Mouse (Mus musculus): Measurements from ENCODE around the gene Crygn. TPM values are rescaled to one million over a fixed set of nuclear protein-coding genes. Genes with fewer than 3 reads are reported as not detected.

Gene Crygn
- 0.17 and 0.20 TPM in 2 replicates for polyA plus RNA-seq (2012; rRNA removed)

GRCm38 (mm10) chr5:24757816-24758215 is at the start of gene Crygn:
TSS of gene Crygn (minus strand) at chr5:24758008.

GRCm38 (mm10) chr5:24730488-24730871 is 27.3 kb downstream of the Crygn start, which contains the start of gene Wdr86:
TSS of gene Wdr86 (minus strand) at chr5:24730727.

Other genes starting within 250 kb of the Crygn start
- not detected in 2 replicates for gene Gbx1, start 230.8 kb downstream of the Crygn start, polyA plus RNA-seq (2012; rRNA removed)
- 0.07 and 0.14 TPM in 2 replicates for gene Asb10, start 217.0 kb downstream of the Crygn start, polyA plus RNA-seq (2012; rRNA removed)
- 0.01 and 0.02 TPM in 2 replicates for gene 4931409K22Rik, start 201.2 kb downstream of the Crygn start, polyA plus RNA-seq (2012; rRNA removed)
- 19.8 and 20.2 TPM in 2 replicates for gene Abcf2, start 180.5 kb downstream of the Crygn start, polyA plus RNA-seq (2012; rRNA removed)
- gene Chpf2, start 171.3 kb downstream of the Crygn start, polyA plus RNA-seq (2012; rRNA removed) = 7.7 and 8.8 TPM in 2 replicates
- 1.1 and 1.4 TPM in 2 replicates for gene Smarcd3, start 133.6 kb downstream of the Crygn start, polyA plus RNA-seq (2012; rRNA removed)
- 15.7 and 16.5 TPM in 2 replicates for gene Nub1, start 72.5 kb downstream of the Crygn start, polyA plus RNA-seq (2012; rRNA removed)
- gene Wdr86, start 27.3 kb downstream of the Crygn start, polyA plus RNA-seq (2012; rRNA removed) = 1.7 and 1.9 TPM in 2 replicates
- 30.5 TPM in 2 replicates for gene Rheb, start 84.6 kb upstream of the Crygn start, polyA plus RNA-seq (2012; rRNA removed)

Data from liver, embryonic 18 days (tissue).